Mouse (Mus musculus): ENCODE results near the gene Smtnl2.

GRCm38 (mm10) chr11:72411093-72411921 lies at the start of gene Smtnl2:
- TF ChIP-seq CTCF (IDR thresholded peaks at IDR 0.05), result peak; percentile 72
- peak; percentile 85 for TF ChIP-seq POLR2A (IDR thresholded peaks at IDR 0.05; ENCODE audit: insufficient read depth, low read depth, low read length)
- 0 out of 2 replicates have a peak, but pooled peaks have one; percentile 3 for TF ChIP-seq EP300 (IDR thresholded peaks at IDR 0.05; ENCODE audit: insufficient read depth, low read depth, low read length)

All from heart, adult 2 months (tissue).